Mouse (Mus musculus) T-cell, adult 2 months (primary cell): ENCODE data around the gene Paqr5.
A peak's percentile ranks its signal among the peaks of the same experiment; 100 is the strongest.

Experiments
- DNase-seq: peaks from one replicate; pipeline ENCODE4 v3.0.0; 2022; ENCODE audit warnings: low spot score

Paqr5 gene

DNA sequence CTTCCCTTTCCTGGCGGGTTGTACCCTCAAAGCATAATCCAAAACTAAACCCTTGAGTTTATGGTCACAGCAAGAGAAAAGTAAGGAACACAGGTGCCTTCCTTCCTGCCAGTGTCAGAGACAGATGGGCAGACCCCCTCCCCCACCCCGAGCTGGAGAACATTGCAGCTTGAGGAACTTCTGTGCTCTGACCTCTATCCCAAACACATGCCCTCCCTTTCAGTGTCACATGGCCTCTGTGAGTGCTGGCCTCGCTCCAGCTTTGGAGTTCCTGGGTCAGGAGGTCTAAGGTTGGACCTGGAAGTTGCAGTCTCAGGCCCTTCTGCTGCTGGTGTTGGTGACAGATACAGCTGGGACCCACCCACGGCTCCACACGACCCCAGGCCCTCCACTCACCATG is 65.9 kb downstream of the Paqr5 start:
- no peak for DNase-seq

DNA sequence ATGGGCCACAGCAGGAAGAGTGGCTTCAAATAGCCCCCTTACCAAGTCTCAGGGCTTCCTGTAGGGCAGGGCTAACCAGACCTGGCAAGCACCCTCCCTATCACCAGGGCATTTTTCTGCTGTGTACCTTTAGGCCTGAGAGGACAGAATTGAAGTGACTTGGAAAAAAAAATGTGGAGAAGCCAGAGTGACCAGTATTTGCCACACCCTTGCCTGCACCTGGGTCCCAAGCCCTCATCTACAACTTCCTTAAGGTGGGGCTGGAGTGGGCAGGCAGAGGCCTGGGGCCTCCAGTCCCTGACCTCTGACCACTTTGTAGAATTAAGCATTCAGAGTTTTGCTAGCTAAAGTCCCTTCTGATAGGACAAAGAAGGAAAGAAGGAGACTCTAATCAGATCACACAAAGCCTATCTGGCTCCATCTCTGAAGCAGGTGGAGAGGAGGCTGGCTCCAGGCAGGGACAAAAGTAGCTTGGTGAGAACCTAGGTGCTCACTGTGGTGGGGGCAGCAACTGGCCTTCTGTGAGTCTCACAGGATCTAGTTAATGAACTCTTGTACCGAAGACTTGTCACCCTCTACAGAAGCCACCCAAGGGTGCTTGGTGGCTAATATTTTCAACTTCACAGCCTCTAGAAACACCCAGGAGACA is 66.6 kb downstream of the Paqr5 start:
- DNase-seq = no peak

DNA sequence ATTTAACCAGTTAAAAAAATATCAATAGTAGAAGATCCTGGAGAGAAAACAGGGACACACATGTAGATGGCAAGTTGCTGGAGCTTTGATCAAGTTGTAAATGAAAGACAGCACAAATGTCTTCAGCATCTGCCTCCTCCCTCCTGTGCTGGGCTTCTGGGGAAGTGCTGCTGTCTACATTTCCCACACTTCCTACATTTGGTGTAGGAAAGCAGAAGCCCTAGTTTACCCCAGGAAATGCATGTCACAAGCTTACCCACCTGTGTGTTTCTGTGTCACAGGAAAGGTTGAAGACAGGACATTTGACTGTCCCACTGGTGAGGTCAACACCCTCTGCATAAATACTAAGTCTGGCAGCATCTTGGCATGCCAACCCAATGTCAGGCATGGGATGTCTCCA is 71.9 kb downstream of the Paqr5 start:
- no peak for DNase-seq

DNA sequence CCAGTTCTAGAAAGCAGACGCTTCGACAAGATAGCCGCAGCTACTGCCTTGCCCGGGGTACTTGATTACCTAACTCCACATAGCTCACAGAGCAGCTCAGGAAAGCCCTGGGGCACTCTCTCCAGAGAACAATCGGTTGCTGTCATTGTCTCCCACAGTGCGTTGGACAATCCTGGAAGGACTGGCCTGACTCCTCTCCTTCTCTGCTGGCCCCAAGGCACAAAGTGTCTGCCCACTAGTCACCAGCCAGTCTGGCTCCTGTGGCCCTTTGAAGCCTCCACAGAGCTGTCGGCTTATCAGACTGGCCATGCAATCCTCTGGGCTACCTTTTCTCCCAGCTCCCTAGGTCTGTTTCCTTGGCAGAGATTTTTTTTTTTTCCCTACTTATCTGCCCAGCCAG is 74.4 kb downstream of the Paqr5 start:
- DNase-seq = no peak

- peak; percentile 76 for DNase-seq
These were observed 79.0 kb downstream of the Paqr5 start for GRCm38 (mm10) chr9:61947402-61948346.

DNA sequence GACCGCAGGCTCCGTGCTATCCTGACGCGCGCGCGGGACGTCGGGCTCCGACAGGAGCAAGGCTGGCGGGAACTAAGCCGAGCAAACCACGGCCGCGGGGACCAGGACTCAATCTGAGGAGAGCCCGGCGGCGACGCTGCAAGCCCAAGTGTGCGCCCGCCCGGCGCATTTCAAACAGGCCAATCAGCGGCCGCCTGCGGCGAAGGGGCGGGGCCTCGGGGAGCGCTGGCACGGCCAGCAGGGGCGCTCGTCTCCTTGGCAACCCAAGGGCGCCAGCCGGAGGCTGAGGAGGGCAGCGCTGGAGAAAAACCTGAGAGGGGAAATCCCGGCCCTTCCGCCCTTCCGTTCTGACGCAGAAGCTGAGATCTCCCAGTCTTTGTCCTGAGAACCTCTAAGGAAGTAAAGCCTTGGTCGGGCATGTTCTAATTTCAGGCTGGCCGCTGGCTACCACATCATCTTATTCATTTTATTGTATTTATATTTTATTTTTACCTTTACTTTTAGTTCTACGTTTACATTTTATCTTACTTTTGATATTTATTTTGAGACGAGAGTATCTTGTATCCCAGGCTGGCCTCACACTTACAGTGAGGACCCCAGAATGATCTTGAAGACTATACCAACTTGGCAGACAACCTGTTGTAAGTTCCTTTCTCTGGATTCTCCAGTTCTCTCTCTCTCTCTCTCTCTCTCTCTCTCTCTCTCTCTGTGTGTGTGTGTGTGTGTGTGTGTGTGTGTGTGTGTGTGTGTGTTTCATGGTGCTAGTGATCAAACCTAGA is 79.8 kb downstream of the Paqr5 start, which contains the start of gene Kif23:
TSS of gene Kif23 (minus strand) at position 152 of the 779 bp plus-strand sequence.
- peak; percentile 98 for DNase-seq

GRCm38 (mm10) chr9:61945973-61946611 is 80.6 kb downstream of the Paqr5 start:
- DNase-seq = peak; percentile 43

GRCm38 (mm10) chr9:61941054-61941453 is 85.6 kb downstream of the Paqr5 start:
- DNase-seq = no peak

DNA sequence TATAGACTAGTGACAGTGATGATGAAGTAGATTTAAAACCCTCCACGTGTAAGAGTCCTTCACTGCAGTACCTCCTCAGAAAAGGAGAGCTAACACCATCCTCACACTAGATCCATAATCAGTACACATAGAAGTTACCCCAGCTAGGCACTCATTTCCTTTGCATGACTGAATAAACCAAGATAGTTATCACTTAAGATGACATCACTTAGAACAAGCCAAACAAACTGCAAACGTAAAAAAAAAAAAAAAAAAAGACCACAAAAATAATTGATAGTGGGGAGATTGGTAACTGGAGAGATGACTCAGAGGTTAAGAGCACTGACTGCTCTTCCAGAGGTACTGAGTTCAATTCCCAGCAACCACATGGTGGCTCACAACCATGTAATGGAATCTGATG is 93.3 kb downstream of the Paqr5 start:
- no peak for DNase-seq

DNA sequence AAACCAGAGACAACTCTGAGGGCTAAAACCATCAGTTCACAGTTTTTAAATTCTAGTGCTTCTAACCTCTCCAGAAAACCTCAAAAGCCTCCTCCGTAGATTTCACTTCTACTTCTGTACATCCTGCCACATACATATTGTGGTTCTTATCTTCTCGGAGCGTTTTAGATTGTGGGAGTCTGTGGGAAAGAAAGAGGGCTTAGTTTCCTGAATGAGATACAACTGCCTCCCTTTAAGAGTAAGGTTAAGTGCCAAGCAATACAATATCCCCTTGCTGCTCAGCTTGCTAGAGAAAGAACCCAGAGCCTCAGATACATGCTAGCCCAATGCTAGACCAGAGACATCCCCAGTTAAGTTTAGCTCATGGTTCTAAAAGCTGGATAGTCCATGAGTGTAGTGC is 94.6 kb downstream of the Paqr5 start:
- no peak for DNase-seq

GRCm38 (mm10) chr9:61925086-61925660 is 101.5 kb downstream of the Paqr5 start:
- DNase-seq = peak; percentile 68

- no peak for DNase-seq
These were observed 106.3 kb downstream of the Paqr5 start for GRCm38 (mm10) chr9:61920331-61920730.

GRCm38 (mm10) chr9:61919464-61919863 is 107.2 kb downstream of the Paqr5 start:
- no peak for DNase-seq

DNA sequence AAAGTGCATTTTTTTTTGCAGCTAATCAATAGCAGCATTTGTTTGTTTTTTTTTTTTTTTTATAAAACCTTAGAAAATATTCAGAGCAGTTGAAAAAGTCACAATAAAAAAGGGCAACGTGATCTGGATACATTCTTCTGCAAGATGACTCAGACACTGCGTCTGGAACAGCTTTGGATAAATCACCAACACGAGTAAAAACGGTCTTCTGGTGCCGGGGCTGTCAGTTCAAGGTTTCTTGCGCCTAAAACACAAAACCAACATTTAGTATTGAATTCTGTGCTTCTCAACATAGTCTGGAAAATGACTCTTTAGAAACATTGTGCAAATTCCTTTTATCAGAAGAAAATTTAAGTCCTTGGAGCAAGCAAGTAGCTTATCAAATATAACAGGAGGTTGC is 109.2 kb downstream of the Paqr5 start:
- DNase-seq = no peak

GRCm38 (mm10) chr9:61916986-61917385 is 109.7 kb downstream of the Paqr5 start:
- no peak for DNase-seq

GRCm38 (mm10) chr9:61915393-61916005 is 111.2 kb downstream of the Paqr5 start:
- DNase-seq = no peak

GRCm38 (mm10) chr9:61914917-61915300 is 111.7 kb downstream of the Paqr5 start:
- DNase-seq = peak; percentile 79

GRCm38 (mm10) chr9:61914203-61914916 is 112.3 kb downstream of the Paqr5 start, which contains the start of gene Rplp1:
Gene Rplp1, minus strand, starts transcription at chr9:61914542.
- peak; percentile 98 for DNase-seq

GRCm38 (mm10) chr9:61911300-61912128 is 115.1 kb downstream of the Paqr5 start:
- DNase-seq = no peak
